Mouse (Mus musculus): ENCODE results near the gene Pou3f3. TPM values are rescaled to one million over a fixed set of nuclear protein-coding genes. Genes with fewer than 3 reads are reported as not detected.

Gene Pou3f3
- polyA plus RNA-seq, 1 experiment from 2014 or later, result not detected

DNA sequence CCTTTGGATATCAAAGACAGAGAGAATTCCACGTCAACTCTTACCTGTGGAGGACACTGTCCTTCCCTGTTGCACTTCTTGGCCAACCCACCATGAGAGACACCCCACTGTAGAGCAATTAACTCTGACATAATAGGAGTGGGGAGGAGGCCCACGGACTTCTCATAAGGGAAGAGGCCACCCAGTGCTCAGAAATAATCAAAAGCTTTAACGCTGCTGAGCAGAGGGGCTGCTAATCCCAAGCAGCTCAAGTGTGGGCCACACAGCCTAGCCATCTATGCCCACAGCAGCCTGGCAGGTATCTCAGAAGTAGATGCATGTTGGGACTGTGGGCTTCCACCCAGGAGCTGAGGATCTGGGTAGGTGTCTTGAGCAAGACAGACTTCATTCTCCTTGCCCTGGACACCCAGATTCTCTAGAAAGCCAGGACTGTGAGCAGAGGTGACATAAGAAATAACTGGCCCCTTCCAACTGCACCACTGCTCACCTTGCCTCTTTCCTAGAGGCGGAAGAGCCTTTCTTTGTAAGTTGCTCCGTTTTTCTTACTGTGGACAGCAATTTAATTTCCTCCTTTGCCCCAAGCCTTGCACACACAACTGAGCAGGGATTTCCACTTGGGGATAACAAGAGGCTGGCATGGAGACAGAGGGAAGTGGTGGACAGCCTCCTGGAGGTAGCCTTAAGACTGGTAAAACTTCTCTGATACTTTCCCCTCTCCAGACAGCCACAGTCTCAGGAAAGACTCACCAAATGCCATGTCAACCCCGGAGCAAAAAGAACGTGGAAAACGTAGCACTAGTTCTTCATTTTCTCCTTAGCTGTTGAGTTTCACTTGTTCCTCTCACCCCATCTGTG lies 16.1 kb downstream of the Pou3f3 start:
- H3K36me3 ChIP-seq (ENCODE audit: control insufficient read depth, insufficient read depth), result no peaks in the 10 kb centered on the region
- no peak for ATAC-seq (ENCODE audit: low read depth)
- H3K27me3 ChIP-seq (ENCODE audit: control insufficient read depth, insufficient read depth, low read depth, low read length), result peaks cover 86% of the 10 kb centered on the region
- H3K27ac ChIP-seq (ENCODE audit: low read length), result no peak overlapping the region
- no peaks in the 10 kb centered on the region for H3K9me3 ChIP-seq (replicated peaks; ENCODE audit: control insufficient read depth, low read length)
- H3K4me1 ChIP-seq (ENCODE audit: control insufficient read depth, low read depth, low read length), result no peaks in the 10 kb centered on the region; the same call in none of the 2 replicates
- no peak overlapping the region for H3K4me2 ChIP-seq (ENCODE audit: low read depth, low read length)
- no peak overlapping the region for H3K4me3 ChIP-seq (ENCODE audit: low read depth, low read length)
- no peak overlapping the region for H3K9ac ChIP-seq (ENCODE audit: low read depth, low read length)
- WGBS (ENCODE audit: insufficient replicate concordance), result 5% methylated on average over 8 of the region's 8 CpGs

DNA sequence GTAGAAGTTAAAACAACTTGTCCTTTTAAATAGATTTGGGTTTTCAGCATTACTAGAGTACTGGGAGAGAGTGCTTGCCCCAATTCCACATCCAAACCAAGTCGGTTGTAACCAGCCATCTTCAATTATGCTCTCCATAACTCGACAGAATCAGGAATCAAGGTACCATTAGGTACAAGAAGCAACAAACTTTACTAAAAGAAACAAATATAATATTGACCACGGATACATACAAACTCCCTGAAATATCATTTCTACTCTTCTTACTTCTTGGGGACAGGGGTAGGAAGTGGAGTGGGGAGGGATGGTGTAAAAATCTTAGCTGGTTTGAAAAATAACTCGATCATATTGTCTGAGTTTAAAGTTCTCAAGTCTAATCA lies 16.7 kb downstream of the Pou3f3 start:
- no peak overlapping the region for H3K27ac ChIP-seq (ENCODE audit: low read length)
- 3% methylated on average over 4 of the region's 4 CpGs for WGBS (ENCODE audit: insufficient replicate concordance)
- H3K27me3 ChIP-seq (ENCODE audit: control insufficient read depth, insufficient read depth, low read depth, low read length), result peaks cover 80% of the 10 kb centered on the region
- H3K9ac ChIP-seq (ENCODE audit: low read depth, low read length), result no peak overlapping the region
- H3K4me1 ChIP-seq (ENCODE audit: control insufficient read depth, low read depth, low read length), result no peaks in the 10 kb centered on the region; the same call in none of the 2 replicates
- no peak overlapping the region for H3K4me2 ChIP-seq (ENCODE audit: low read depth, low read length)
- H3K4me3 ChIP-seq (ENCODE audit: low read depth, low read length), result no peak overlapping the region
- H3K9me3 ChIP-seq (replicated peaks; ENCODE audit: control insufficient read depth, low read length), result no peaks in the 10 kb centered on the region
- no peak for ATAC-seq (ENCODE audit: low read depth)
- no peaks in the 10 kb centered on the region for H3K36me3 ChIP-seq (ENCODE audit: control insufficient read depth, insufficient read depth)

- no peak for ATAC-seq (ENCODE audit: low read depth)
- Histone ChIP-seq H3K4me2 (ENCODE audit: low read depth, low read length) (peak overlapping the region; percentile 53), H3K27ac (ENCODE audit: low read length) (no peak overlapping the region), H3K27me3 (ENCODE audit: control insufficient read depth, insufficient read depth, low read depth, low read length) (peaks cover 71% of the 10 kb centered on the region), H3K9ac (ENCODE audit: low read depth, low read length) (no peak overlapping the region), H3K4me3 (ENCODE audit: low read depth, low read length) (peak overlapping the region; percentile 36), H3K9me3 (replicated peaks; ENCODE audit: control insufficient read depth, low read length) (no peaks in the 10 kb centered on the region), H3K36me3 (ENCODE audit: control insufficient read depth, insufficient read depth) (no peaks in the 10 kb centered on the region), H3K4me1 (ENCODE audit: control insufficient read depth, low read depth, low read length) (no peaks in the 10 kb centered on the region; the same call in none of the 2 replicates)
- under 1% methylated on average over 46 of the region's 46 CpGs for WGBS (ENCODE audit: insufficient replicate concordance)
Observed at GRCm38 (mm10) chr1:42713104-42713932, 17.8 kb downstream of the Pou3f3 start.

- no peaks in the 10 kb centered on the region for H3K36me3 ChIP-seq (ENCODE audit: control insufficient read depth, insufficient read depth)
- H3K9me3 ChIP-seq (replicated peaks; ENCODE audit: control insufficient read depth, low read length), result no peaks in the 10 kb centered on the region
- H3K4me2 ChIP-seq (ENCODE audit: low read depth, low read length), result peak overlapping the region; percentile 53
- no peak overlapping the region for H3K27ac ChIP-seq (ENCODE audit: low read length)
- H3K4me3 ChIP-seq (ENCODE audit: low read depth, low read length), result peak overlapping the region; percentile 19
- peaks cover 64% of the 10 kb centered on the region for H3K27me3 ChIP-seq (ENCODE audit: control insufficient read depth, insufficient read depth, low read depth, low read length)
- no peak for ATAC-seq (ENCODE audit: low read depth)
- no peak overlapping the region for H3K9ac ChIP-seq (ENCODE audit: low read depth, low read length)
- WGBS (ENCODE audit: insufficient replicate concordance), result 1% methylated on average over 25 of the region's 31 CpGs
- no peaks in the 10 kb centered on the region; the same call in none of the 2 replicates for H3K4me1 ChIP-seq (ENCODE audit: control insufficient read depth, low read depth, low read length)
Observed at GRCm38 (mm10) chr1:42714016-42714931, 18.7 kb downstream of the Pou3f3 start.

GRCm38 (mm10) chr1:42718549-42718948 lies 23.0 kb downstream of the Pou3f3 start:
- Histone ChIP-seq H3K27me3 (ENCODE audit: control insufficient read depth, insufficient read depth, low read depth, low read length) (peaks cover 26% of the 10 kb centered on the region), H3K4me3 (ENCODE audit: low read depth, low read length) (no peak overlapping the region), H3K4me2 (ENCODE audit: low read depth, low read length) (no peak overlapping the region), H3K4me1 (ENCODE audit: control insufficient read depth, low read depth, low read length) (no peaks in the 10 kb centered on the region; the same call in none of the 2 replicates), H3K27ac (ENCODE audit: low read length) (no peak overlapping the region), H3K9me3 (replicated peaks; ENCODE audit: control insufficient read depth, low read length) (no peaks in the 10 kb centered on the region), H3K36me3 (ENCODE audit: control insufficient read depth, insufficient read depth) (no peaks in the 10 kb centered on the region), H3K9ac (ENCODE audit: low read depth, low read length) (no peak overlapping the region)
- no peak for ATAC-seq (ENCODE audit: low read depth)
- 15% methylated on average over 5 of the region's 5 CpGs for WGBS (ENCODE audit: insufficient replicate concordance)

DNA sequence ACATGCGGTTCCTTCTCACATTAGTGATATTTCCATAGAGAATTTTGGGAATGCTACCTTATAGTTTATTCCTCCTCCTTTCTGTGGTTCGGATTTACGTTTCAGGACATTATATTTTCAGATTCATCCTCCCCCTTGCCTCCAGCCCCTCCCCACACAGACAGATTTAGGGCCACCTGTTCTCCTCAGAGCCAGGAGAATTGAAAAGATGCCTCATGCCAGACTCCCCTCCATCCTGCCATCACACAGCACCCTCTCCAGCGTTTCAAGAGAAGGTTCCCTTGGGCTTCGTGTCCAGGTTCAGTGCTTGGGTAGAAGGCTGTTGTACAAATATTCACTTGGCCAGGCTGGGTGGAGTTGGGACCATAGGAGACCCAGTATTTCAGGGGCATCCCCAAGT lies 25.8 kb downstream of the Pou3f3 start:
- WGBS (ENCODE audit: insufficient replicate concordance), result 51% methylated on average over 5 of the region's 5 CpGs
- Histone ChIP-seq H3K9me3 (replicated peaks; ENCODE audit: control insufficient read depth, low read length) (no peaks in the 10 kb centered on the region), H3K4me2 (ENCODE audit: low read depth, low read length) (no peak overlapping the region), H3K36me3 (ENCODE audit: control insufficient read depth, insufficient read depth) (no peaks in the 10 kb centered on the region), H3K9ac (ENCODE audit: low read depth, low read length) (no peak overlapping the region), H3K27ac (ENCODE audit: low read length) (no peak overlapping the region), H3K4me1 (ENCODE audit: control insufficient read depth, low read depth, low read length) (no peaks in the 10 kb centered on the region), H3K4me3 (ENCODE audit: low read depth, low read length) (no peak overlapping the region), H3K27me3 (ENCODE audit: control insufficient read depth, insufficient read depth, low read depth, low read length) (peaks cover 4% of the 10 kb centered on the region)
- no peak for ATAC-seq (ENCODE audit: low read depth)

- Histone ChIP-seq H3K4me3 (ENCODE audit: low read depth, low read length) (no peak overlapping the region), H3K9me3 (replicated peaks; ENCODE audit: control insufficient read depth, low read length) (no peaks in the 10 kb centered on the region), H3K4me2 (ENCODE audit: low read depth, low read length) (no peak overlapping the region), H3K27me3 (ENCODE audit: control insufficient read depth, insufficient read depth, low read depth, low read length) (no peaks in the 10 kb centered on the region; the same call in 1 of the 2 replicates), H3K27ac (ENCODE audit: low read length) (no peak overlapping the region), H3K9ac (ENCODE audit: low read depth, low read length) (no peak overlapping the region), H3K36me3 (ENCODE audit: control insufficient read depth, insufficient read depth) (no peaks in the 10 kb centered on the region), H3K4me1 (ENCODE audit: control insufficient read depth, low read depth, low read length) (no peaks in the 10 kb centered on the region)
- no peak for ATAC-seq (ENCODE audit: low read depth)
- 56% methylated on average over 1 of the region's 1 CpGs for WGBS (ENCODE audit: insufficient replicate concordance)
Observed at GRCm38 (mm10) chr1:42723769-42724300, 28.3 kb downstream of the Pou3f3 start.

DNA sequence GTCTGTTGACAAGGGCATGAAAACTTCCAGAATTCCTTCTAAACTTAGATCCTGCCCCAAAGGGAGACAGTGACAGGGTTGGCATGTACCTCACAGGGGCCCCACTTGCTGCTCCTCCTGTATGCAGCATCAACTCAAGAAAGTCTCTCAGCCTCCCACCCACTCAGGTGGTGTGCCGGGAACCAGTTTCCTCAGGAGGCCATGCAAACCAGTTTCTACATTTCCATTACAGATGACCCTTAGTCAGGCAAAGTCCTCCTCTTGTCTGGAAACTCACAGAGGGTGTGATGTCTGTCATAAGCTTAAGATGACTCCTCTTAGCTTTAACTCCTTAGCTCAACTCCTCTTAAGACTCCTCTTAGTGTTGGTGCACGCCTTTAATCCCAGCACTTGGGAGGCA lies 29.3 kb downstream of the Pou3f3 start:
- WGBS (ENCODE audit: insufficient replicate concordance), result 58% methylated on average over 2 of the region's 2 CpGs

More for the DNA sequence above, 29.3 kb downstream of the Pou3f3 start:
- Histone ChIP-seq H3K9ac (ENCODE audit: low read depth, low read length) (no peak overlapping the region), H3K4me1 (ENCODE audit: control insufficient read depth, low read depth, low read length) (no peaks in the 10 kb centered on the region), H3K9me3 (replicated peaks; ENCODE audit: control insufficient read depth, low read length) (no peaks in the 10 kb centered on the region), H3K36me3 (ENCODE audit: control insufficient read depth, insufficient read depth) (no peaks in the 10 kb centered on the region), H3K4me3 (ENCODE audit: low read depth, low read length) (no peak overlapping the region), H3K27ac (ENCODE audit: low read length) (no peak overlapping the region), H3K4me2 (ENCODE audit: low read depth, low read length) (no peak overlapping the region), H3K27me3 (ENCODE audit: control insufficient read depth, insufficient read depth, low read depth, low read length) (no peaks in the 10 kb centered on the region; the same call in 1 of the 2 replicates)
- ATAC-seq (ENCODE audit: low read depth), result no peak
